Mouse (Mus musculus) T-helper 17 cell (primary cell): ENCODE results near the gene Skp2.

ENCODE experiments used
- in situ Hi-C, 2 experiments: fragments of 300-600 bp; cut with MboI, MseI; formaldehyde crosslinking; loops; 1 replicate in 1 of 2; 2 replicates in 1 of 2; pipeline ENCODE4 v1.15.1; 2025; ENCODE audit warnings: high pct_unique_total_duplicates in 2 of 2

Gene Skp2

DNA sequence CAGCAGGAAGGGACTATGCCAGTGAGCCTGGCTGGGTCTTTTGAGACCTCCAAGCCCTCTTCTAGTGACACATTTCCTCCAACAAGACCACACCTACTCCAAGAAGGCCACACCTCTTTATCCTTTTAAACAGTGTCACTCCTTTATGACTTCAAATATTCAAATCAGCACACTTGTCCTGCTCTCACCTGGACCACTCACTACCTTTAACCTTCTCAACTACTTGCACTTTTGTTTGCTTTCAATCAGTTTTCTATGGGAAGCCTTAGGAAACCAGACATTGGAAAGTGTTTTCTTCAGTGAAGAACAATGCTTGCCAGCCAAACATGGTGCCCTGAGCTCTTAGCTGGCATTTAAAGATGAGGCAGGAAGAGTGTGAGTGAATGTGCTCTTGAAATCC, at the start of gene Skp2:
Skp2 (minus strand) TSS at position 101 of the 400 bp plus-strand sequence.
- in situ Hi-C loops: no loop called here

DNA sequence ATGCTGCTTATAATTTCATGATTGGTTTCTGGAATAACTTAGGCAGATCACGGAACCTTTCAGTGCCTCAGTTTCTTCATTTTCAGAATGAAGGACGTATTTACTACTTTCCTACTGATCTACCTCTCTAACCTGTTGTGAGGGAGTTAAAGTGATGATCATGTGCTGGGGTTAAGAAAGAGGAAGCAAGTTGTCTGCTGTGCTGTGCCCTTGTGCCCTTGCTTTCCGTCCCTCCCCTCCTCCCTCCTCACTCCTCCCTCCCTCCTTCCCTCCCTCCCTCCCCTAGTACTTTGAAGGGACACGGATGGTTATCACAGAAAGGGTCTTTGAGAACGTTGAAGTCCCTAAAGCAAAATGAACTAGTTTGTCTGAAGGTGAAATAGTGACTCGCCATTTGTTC, 43.2 kb upstream of the Skp2 start:
- in situ Hi-C loops: loop anchor here in 1 of 2 experiments (10.0 kb wide), 1 partner anchor 64 kb away; no protein-coding TSS in a partner anchor

GRCm38 (mm10) chr15:9192685-9193084, 37.5 kb upstream of the Skp2 start:
- in situ Hi-C loops: loop anchor here in 1 of 2 experiments (10.0 kb wide), 1 partner anchor 58 kb away; no protein-coding TSS in a partner anchor

DNA sequence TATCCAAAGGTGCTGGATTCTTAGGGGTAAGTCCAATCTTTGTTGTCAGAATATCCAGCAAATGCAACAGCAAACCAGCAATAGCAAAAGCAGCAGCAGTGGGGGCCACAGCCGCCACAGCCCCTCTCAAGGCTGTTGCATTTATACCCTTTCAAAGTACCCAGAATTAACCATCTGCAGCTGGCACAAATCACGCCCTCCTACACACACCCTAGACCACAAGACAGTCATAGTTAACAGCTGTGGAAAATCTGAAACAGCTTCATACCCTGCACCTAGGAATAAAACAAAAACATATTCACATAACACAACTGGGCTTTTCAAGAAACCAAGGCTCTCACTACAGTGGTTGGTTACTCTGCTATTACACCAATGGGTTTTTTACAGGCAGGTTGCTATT, 34.6 kb upstream of the Skp2 start:
- in situ Hi-C loops: loop anchor here in 1 of 2 experiments (10.0 kb wide), 1 partner anchor 55 kb away; no protein-coding TSS in a partner anchor

- in situ Hi-C loops: no loop called here
Measured at GRCm38 (mm10) chr15:9183995-9184394, 28.8 kb upstream of the Skp2 start.

DNA sequence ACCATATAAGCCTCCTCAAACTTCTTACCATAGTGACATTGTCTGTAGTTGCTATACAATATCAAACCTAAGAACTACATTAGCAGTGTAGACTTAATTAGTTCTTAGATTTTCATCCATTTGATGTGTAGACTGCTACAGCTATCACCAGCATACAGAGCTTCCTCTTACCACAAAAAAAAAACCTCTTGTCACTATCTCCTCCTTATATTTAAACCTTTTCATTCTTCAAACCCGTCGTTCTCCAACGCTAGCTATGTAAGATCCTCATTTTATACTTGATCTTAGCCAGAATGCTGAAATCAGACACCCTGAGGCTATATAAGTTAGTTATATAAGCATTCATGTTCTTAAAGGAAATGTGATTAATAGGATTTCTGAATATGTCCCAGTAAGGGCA, 21.8 kb upstream of the Skp2 start:
- in situ Hi-C loops: no loop called here

DNA sequence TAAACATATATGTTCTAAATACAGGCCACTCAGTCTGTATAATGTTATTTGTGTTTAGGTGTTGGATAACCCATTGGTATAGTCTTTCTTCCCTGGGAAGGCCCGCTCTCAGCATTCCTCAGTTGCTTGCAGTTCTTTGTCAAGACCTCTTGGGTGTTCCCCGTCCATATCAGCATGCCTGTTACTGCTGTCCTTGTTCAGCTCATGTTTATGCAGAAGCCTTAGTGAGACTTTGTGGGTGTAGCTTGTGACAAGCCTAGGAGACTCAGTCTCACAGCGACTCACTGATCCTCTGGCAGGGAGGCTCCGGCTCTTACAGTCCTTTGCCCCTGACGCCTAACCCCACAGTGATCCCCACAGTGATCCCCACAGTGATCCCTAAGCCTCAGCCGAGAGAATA, 8.9 kb upstream of the Skp2 start:
- in situ Hi-C loops: no loop called here

DNA sequence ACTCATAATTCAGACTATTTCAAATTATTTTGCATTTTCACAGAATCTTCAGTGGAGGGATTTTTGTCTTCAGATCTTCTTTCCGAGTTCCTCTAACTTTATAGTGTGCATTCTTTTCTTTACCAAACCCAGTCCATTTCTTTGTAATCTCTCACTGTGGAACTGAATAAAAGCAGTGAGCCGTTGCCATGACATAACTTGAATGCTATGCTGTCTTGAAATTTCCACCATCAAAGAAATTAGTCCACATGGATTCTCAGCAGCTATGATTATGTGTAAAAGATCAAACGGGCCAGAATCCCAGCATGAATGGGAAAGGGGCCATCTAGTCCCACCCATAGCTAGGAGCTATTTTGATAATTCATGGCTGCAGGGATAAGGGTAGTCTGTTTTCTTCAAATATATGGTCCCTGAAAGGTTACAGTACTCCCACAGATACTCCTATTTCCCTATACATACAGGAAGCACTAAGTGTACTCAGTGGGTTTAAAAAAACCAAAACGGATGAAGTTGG, 7.4 kb upstream of the Skp2 start:
- in situ Hi-C loops: no loop called here

DNA sequence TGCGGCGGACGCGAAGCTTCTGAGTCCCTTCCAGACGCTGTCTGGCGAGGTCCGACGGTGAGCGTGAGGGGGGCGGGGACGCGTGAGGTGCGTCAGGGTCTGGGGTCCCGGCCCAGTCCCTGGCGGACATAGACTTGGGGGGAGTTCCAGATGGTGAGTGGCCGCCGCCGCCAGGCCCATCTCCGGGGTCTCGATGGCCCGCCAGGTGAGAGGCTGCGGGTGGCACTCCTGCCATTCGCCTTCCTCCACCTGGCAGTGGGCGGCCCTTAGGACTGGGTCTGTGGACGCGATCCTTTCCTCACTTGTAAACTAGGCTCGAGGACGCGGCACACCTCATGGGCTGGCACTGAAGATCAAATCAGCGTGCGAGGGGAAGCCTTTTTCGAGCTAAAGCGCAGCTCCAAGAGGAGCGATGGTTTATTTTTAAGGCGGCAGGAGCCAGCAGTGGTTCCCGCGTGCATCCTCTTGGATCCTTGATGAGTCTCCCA, 14.5 kb downstream of the Skp2 start:
- in situ Hi-C loops: loop anchor here in 1 of 2 experiments (10.0 kb wide), 1 partner anchor 1344 kb away; the partner anchor contains the start of genes Brix1 and Rad1

DNA sequence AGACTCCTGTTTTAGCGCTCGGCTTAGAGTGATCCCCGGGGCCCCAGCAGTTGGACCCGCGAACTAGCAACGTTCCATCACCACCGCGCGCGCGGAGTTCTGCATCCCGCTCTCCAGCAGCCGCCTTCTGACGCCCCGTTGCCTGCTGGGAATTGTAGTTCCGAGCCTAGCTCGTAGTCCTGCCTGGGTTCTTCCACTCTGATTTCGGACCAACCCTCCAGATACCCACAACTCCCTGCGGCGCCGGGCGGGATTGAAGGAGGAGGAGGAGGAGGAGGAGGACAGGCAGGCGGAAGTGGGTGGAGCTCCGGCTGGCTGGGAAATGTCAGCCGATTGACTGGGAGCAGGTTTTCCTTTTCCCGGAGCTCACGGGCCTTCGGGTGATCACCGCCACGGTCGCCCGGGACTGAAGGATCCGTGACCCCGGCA, 15.0 kb downstream of the Skp2 start, which contains the start of gene Lmbrd2:
Lmbrd2 (plus strand) TSS at position 299 of the 429 bp plus-strand sequence.
- in situ Hi-C loops: loop anchor here in 1 of 2 experiments (10.0 kb wide), 1 partner anchor 1345 kb away; the partner anchor contains the start of genes Brix1 and Rad1

- in situ Hi-C loops: loop anchor here (5.0 to 10.0 kb wide), 2 partner anchors 55 to 67 kb away; partner anchors contain the start of gene Nadk2 (in 2 of the 2)
Measured at GRCm38 (mm10) chr15:9139447-9139846, 15.8 kb downstream of the Skp2 start.

GRCm38 (mm10) chr15:9134891-9135507, 20.2 kb downstream of the Skp2 start:
- in situ Hi-C loops: loop anchor here (5.0 to 10.0 kb wide), 2 partner anchors 60 to 63 kb away; partner anchors contain the start of gene Nadk2 (in 2 of the 2)

- in situ Hi-C loops: loop anchor here in 1 of 2 experiments (10.0 kb wide), 1 partner anchor 62 kb away; no protein-coding TSS in a partner anchor
Measured at GRCm38 (mm10) chr15:9132693-9133443, 22.4 kb downstream of the Skp2 start.

- in situ Hi-C loops: loop anchor here in 1 of 2 experiments (10.0 kb wide), 1 partner anchor 63 kb away; no protein-coding TSS in a partner anchor
Measured at GRCm38 (mm10) chr15:9131499-9131888, 23.7 kb downstream of the Skp2 start.

DNA sequence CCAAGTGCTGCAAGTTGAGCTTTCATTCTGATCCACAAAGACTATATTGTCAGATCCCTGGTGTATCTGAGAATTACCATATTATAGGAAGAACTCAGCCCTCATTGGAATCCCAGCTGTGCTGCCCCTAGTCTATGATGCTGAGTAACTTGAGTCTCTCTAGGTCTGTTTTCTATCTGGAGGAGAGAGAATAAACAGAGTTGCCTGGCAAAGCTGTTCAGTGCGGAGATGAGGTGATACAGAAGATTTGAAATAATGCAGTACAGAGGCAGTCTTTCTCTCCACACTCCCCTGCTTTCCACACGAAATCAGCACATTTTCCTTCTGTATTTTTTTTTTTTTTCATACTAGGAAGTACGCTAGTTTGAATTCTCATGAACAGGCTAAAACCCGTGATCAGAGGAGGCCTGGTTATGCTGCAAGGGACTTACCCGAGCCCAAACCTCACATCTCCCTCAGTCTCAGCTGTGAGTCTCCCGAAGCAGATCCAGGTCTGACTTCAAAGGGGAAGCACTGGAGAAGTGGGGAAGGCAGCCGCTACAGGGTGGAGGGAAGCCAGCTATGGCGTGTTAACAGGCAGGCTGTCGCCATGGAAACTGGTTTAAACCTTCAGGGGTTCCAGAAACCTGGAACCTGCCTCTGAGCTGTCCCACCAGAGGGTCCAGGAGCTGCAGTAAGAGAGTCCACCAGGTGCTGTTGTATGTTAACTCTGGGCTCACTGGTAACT, 24.3 kb downstream of the Skp2 start:
- in situ Hi-C loops: loop anchor here in 1 of 2 experiments (10.0 kb wide), 1 partner anchor 64 kb away; no protein-coding TSS in a partner anchor

DNA sequence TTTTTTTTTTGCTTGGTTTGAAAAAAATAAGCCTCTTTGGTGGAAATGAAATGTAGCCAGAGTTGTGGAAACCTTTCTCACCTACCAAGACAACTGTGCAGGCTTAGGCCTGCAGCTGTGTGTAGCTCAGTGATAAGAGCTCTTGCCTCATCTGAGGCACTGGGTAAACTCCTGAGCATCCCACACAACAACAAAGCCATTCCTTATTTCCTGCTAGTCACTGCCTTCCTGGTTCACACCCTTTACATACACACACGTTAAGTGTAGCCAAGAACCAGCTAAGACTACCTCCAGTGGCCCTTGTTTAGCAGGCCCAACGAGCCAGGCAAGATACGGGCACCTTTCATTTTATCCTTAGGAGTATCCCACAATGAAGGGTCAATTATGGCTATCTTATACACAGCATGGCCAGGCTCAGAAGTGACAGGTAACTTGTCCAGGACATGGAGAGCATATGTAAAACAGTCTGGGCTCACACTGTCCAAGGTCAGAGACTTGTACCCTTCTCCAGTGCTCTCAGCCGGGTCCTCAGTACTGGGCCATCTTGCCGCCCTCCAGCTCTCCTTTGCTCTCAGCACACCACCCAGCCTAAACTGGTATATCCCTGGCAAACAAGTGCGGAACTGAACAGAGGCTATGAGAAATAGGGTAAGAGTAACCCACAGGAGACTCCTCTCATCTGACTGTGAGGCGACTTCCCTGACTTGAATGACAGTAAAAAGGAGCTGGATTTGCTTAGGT, 28.0 kb downstream of the Skp2 start:
- in situ Hi-C loops: no loop called here

DNA sequence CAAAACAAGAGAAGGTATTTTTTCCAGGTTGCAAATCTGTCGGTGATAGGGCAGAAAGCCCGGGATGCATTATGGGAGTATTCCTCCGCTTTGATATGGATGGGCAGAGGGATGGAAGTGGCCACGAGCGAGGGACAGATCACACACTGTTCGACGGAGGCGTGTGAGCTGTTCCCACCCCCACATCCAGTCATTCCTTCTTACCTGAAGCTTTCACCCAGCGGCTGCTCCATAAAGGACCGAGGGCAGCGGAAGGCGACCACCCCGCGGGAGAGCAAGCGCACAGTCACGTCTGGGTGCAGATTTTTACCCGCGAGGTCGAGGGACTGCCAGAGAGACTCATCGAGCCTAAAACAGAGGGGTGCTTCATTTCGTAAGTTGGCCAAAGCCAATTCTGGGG, 30.4 kb downstream of the Skp2 start:
- in situ Hi-C loops: no loop called here

- in situ Hi-C loops: no loop called here
Measured at GRCm38 (mm10) chr15:9122989-9123388, 32.2 kb downstream of the Skp2 start.

GRCm38 (mm10) chr15:9120081-9120480, 35.1 kb downstream of the Skp2 start:
- in situ Hi-C loops: no loop called here

- in situ Hi-C loops: loop anchor here in 1 of 2 experiments (5.0 to 10.0 kb wide), 2 partner anchors 786 to 1363 kb away; no protein-coding TSS in a partner anchor
Measured at GRCm38 (mm10) chr15:9118852-9119251, 36.4 kb downstream of the Skp2 start.
